Mouse (Mus musculus) liver, adult 2 months (tissue): ENCODE measurements around the gene Osgep. TPM values are rescaled to one million over a fixed set of nuclear protein-coding genes. Genes with fewer than 3 reads are reported as not detected.

Source experiments
- DNase-seq: peaks from one replicate; pipeline ENCODE4 v3.0.0-alpha.2; 2011; ENCODE audit warnings: low read depth, low spot score; ENCODE audit errors: extremely low read depth
- H3K27ac ChIP-seq: fragments of 200-500 bp; replicated peaks from 2 replicates; pipeline ENCODE4 v1.5.1; 2012; ENCODE audit warnings: low read depth, mild to moderate bottlenecking, control low read depth, inconsistent platforms, low read length; ENCODE audit not compliant: insufficient read depth
- H3K27me3 ChIP-seq: fragments of 200-500 bp; 2 replicates; pipeline ENCODE4 v1.6.1; 2012; ENCODE audit warnings: mild to moderate bottlenecking, moderate library complexity, low read length, inconsistent platforms; ENCODE audit not compliant: control insufficient read depth, insufficient read depth
- H3K36me3 ChIP-seq: fragments of 200-500 bp; 2 replicates; pipeline ENCODE4 v1.6.1; 2012; ENCODE audit warnings: low read length, inconsistent platforms; ENCODE audit not compliant: control insufficient read depth, insufficient read depth
- H3K4me1 ChIP-seq: fragments of 200-500 bp; 2 replicates; pipeline ENCODE4 v1.6.1; 2011; ENCODE audit warnings: low read length; ENCODE audit not compliant: control insufficient read depth, insufficient read depth
- H3K4me3 ChIP-seq: fragments of 200-500 bp; 2 replicates; pipeline ENCODE4 v1.5.1; 2011; ENCODE audit warnings: low read depth, mild to moderate bottlenecking, control low read depth, low read length, moderate library complexity; ENCODE audit not compliant: insufficient read depth
- H3K79me2 ChIP-seq: fragments of 200-500 bp; 2 replicates; pipeline ENCODE4 v1.6.1; 2012; ENCODE audit warnings: inconsistent platforms, mild to moderate bottlenecking, low read length, moderate library complexity; ENCODE audit not compliant: control insufficient read depth, insufficient read depth
- H3K9ac ChIP-seq: fragments of 200-500 bp; 2 replicates; pipeline ENCODE4 v1.6.1; 2012; ENCODE audit warnings: low read depth, mild to moderate bottlenecking, control low read depth, inconsistent platforms, low read length
- CTCF ChIP-seq: fragments of 200-500 bp; IDR thresholded peaks from 2 replicates; pipeline ENCODE4 v1.5.1; 2011; ENCODE audit warnings: low read depth, low read length, control low read depth
- POLR2A ChIP-seq: fragments of 200-500 bp; IDR thresholded peaks from 2 replicates; pipeline ENCODE4 v1.6.1; 2011; ENCODE audit warnings: low read length, control low read depth; ENCODE audit not compliant: insufficient read depth; ENCODE audit errors: extremely low read depth
- WGBS: fragments of 180-500 bp; shearing (Covaris S2); methylation state at CpG from one replicate; pipeline ENCODE4 v1.1.7; 2018; 5-methylcytosine and 5-hydroxymethylcytosine counted together
- polyA plus RNA-seq: library from polyadenylated mRNA; depleted of rRNA; stranded (reverse); fragments of >200 nt; gene quantifications from 2 replicates; pipeline ENCODE4 v1.2.3, GENCODE M21; 2012
- total RNA-seq: library from RNA; depleted of rRNA; stranded (reverse); fragments of >200 nt; gene quantifications from 2 replicates; pipeline ENCODE4 v1.2.3, GENCODE M21; 2014

Osgep gene
- total and polyA plus RNA-seq, 2 experiments, result 41.5 to 69.2 TPM

DNA sequence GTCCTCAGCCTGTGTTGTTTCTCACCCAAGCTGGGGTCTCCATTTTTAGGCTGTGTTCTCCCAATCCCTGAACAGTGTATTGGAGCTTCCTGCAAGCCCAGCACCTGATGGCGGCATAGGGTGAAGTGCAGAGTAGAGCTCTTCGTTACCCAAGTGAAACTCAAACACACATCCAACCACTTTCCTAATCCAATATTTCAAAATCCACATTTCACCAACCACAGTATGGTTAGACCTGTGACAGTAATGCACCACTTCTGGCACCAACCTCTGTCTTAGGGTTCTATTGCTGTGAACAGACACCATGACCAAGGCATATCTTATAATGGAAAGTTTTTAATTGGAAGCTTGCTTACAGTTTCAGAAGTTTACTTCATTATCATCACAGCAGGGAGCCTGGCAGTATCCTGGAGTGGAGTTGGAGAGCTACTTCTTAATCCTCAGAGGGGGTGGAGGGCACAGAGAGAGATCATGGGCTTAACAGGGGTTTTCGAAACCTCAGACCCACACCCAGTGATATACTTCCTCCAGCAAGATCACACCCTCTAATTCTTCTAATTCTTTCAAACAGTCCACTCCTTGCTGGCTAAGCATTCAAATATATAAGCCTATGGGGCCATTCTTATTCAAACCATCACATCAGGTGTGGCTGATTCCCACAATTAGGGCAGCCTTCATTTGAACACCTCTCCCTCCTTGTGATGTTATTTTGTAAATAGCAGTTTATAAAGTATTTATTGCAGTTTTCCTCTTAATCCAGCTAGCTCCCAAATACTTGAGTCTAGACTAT is 13.6 kb upstream of the Osgep start:
- no peak overlapping the region for H3K27ac ChIP-seq
- TF ChIP-seq CTCF (no peak), POLR2A (no peak)
- H3K79me2 ChIP-seq, result no peaks in the 10 kb centered on the region
- DNase-seq, result no peak
- 78% methylated on average over 3 of the region's 3 CpGs for WGBS
- H3K4me3 ChIP-seq, result no peak overlapping the region
- no peak overlapping the region for H3K9ac ChIP-seq
- H3K36me3 ChIP-seq, result no peaks in the 10 kb centered on the region
- no peaks in the 10 kb centered on the region for H3K4me1 ChIP-seq
- H3K27me3 ChIP-seq, result no peaks in the 10 kb centered on the region

DNA sequence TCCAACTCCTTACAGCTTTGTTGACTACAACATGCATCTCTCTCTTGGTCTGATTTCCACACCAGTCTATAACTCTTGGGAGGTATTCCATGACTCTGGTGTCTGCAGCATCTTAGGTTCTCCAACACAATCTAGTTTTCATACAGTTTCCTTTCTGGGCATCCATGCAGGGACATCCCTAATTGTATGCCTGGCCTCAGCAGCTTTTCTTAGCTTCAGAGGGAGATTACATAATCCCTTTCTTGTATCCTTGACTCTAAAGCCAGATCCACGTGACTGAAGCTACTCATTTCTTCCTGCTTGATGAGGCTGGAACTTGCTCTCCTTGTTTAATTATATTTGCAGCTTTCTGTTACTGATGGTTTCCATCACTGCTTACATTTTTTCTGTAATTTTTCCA is 12.0 kb upstream of the Osgep start:
- Histone ChIP-seq H3K27ac (no peak overlapping the region), H3K4me1 (peaks cover under 1% of the 10 kb centered on the region), H3K9ac (no peak overlapping the region), H3K36me3 (no peaks in the 10 kb centered on the region), H3K79me2 (no peaks in the 10 kb centered on the region), H3K4me3 (no peak overlapping the region), H3K27me3 (no peaks in the 10 kb centered on the region)
- TF ChIP-seq CTCF (no peak), POLR2A (no peak)
- no peak for DNase-seq
- WGBS, result 74% methylated on average over 1 of the region's 1 CpGs

DNA sequence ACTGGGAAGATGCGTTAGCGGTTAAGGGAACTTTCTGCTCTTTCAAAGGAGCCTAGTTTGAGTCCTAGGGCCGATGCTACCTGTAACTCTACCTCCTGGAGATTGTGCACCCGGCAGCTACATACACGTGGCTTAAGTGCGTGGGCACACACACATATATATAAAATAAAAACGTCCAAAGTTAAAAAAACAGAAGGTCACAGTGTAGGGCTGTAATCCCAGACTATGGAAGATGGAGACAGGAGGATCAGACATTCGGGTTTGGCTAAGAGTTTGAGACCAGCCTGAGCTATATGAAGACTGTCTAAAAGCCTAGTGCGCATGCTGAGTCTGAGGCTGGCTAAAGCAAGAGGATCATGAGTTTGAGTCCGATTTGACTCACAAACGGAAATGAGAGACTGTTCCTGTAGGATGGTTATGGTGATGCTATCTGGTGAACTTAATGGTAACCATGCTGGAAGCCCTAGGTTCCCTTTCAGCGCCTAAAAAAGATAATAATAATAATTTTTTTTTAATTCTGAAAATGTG is 6.9 kb upstream of the Osgep start:
- peak overlapping the region; percentile 49 for H3K4me3 ChIP-seq
- no peak for TF ChIP-seq CTCF
- TF ChIP-seq POLR2A, result no peak
- no peaks in the 10 kb centered on the region; the same call in 1 of the 2 replicates for H3K79me2 ChIP-seq
- H3K27me3 ChIP-seq, result no peaks in the 10 kb centered on the region
- DNase-seq, result no peak
- peaks cover 28% of the 10 kb centered on the region for H3K36me3 ChIP-seq
- H3K4me1 ChIP-seq, result peaks cover 9% of the 10 kb centered on the region
- peak overlapping the region; percentile 56 for H3K9ac ChIP-seq
- 16% methylated on average over 12 of the region's 12 CpGs for WGBS
- H3K27ac ChIP-seq, result peak overlapping the region; percentile 53

DNA sequence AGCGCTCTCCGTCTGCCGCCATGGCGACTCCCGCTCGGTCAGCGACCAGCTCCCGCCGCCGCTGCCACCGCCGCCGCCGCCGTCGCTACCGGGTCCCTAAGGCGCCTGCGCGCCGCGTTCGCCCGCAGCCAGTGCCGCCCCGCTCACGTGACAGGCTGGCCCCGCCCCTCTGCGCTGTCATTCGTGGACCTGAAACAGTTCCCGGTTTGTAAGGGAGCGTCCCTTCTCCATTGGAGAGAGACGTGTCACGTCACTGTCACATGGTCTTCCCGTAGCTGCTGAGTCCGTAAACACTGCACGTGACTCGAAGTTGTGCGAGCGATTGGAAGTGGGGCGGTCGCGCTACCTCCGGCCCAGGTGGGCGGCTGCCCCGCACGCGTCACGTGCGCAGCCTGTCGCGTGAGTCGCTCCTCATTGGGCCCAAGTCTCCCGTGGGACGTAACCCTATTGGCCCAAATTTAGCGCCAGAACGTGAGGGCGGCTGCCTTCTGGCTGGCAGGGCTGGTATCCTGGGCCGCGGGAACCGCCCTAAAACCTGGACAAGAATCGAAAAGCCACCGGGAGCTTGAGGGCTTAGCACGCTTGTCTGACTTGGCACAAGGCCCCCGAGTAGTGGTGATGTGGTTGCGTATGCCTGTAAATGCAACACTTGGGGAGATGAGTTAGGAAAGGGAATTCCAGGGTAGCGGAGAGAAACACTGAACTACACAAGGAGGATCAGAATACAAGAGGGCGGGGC is 6.2 kb upstream of the Osgep start, which contains the start of the genes Pip4p1 and Pnp:
Gene Pip4p1, minus strand, starts transcription at position 103 of the 739 bp plus-strand sequence.
Gene Pnp, plus strand, starts transcription at position 329 of the 739 bp plus-strand sequence.
- WGBS, result under 1% methylated on average over 68 of the region's 68 CpGs

DNA sequence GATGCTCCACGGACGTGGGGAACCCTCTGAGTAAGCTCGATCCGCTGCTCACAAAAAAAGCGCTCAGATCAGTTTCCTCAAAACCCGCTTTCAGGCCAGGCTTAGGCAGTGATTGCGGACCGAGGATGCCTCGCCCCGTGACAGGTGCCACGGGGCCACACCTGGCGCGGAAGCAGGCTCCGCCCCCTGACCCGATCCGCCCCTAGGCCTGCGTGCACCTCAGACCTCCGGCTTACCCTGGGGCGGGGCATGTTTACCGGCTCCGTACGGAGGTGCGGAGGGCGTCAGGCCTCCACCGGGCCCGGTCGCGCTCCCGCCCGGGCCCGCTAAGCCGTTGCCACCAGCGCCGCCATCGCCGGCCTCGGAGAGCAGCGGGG is 5.7 kb upstream of the Osgep start:
- TF ChIP-seq POLR2A (no peak), CTCF (no peak)
- Histone ChIP-seq H3K79me2 (no peaks in the 10 kb centered on the region; the same call in 1 of the 2 replicates), H3K4me3 (peak overlapping the region; percentile 68), H3K4me1 (peaks cover 9% of the 10 kb centered on the region), H3K36me3 (peaks cover 29% of the 10 kb centered on the region), H3K9ac (peak overlapping the region; percentile 83), H3K27ac (peak overlapping the region; percentile 80), H3K27me3 (no peaks in the 10 kb centered on the region)
- peak; percentile 69 for DNase-seq
- under 1% methylated on average over 38 of the region's 38 CpGs for WGBS

More for the DNA sequence above, 6.2 kb upstream of the Osgep start, which contains the start of the genes Pip4p1 and Pnp:
- H3K27me3 ChIP-seq, result no peaks in the 10 kb centered on the region
- H3K4me1 ChIP-seq, result peaks cover 9% of the 10 kb centered on the region
- H3K4me3 ChIP-seq, result peak within 1 kb of the TSS; percentile 68
- peak; percentile 65; the same call in 1 of the 2 replicates for TF ChIP-seq POLR2A
- no peak for TF ChIP-seq CTCF
- H3K27ac ChIP-seq, result peak within 1 kb of the TSS; percentile 80
- H3K36me3 ChIP-seq, result peaks cover 29% of the 10 kb centered on the region
- H3K9ac ChIP-seq, result peak within 1 kb of the TSS; percentile 83
- no peaks in the 10 kb centered on the region; the same call in 1 of the 2 replicates for H3K79me2 ChIP-seq
- DNase-seq, result peak; percentile 99
